14 mouse cellular contexts compared by ENCODE assay signal in genomic region chrX:101084192-101084591, GRCm38 (mm10). TPM values are rescaled to one million over a fixed set of nuclear protein-coding genes. Genes with fewer than 3 reads are reported as not detected.
DNase-seq lines count a peak whose midpoint lies in the region; ATAC-seq and TF ChIP-seq lines count a peak whose summit lies in the region.
"Had no signal": no experiment of that assay in that cellular context is flagged by ENCODE, and none has a peak within 500 bp of the region (broad histone marks: within the 10 kb centered on the region; RNA-seq: fewer than 3 reads in every experiment).

No protein-coding gene starts in this region.

- no peak overlapping the region for H3K4me3 ChIP-seq in hindbrain, embryonic 14.5 days (replicated peaks; ENCODE audit: low read length)
- H3K4me3 ChIP-seq in hindbrain, embryonic 10.5 days, result no peak overlapping the region
- H3K4me3 ChIP-seq in neural tube, embryonic 15.5 days (replicated peaks), result no peak overlapping the region
- peak overlapping the region; percentile 39 for H3K4me3 ChIP-seq in embryonic fibroblast, embryonic 13.5 days (ENCODE audit: insufficient read depth, low read length)

- H3K27ac ChIP-seq in hindbrain, embryonic 14.5 days, result no peak overlapping the region
- no peak overlapping the region for H3K27ac ChIP-seq in hindbrain, embryonic 10.5 days
- no peak overlapping the region for H3K27ac ChIP-seq in neural tube, embryonic 15.5 days (replicated peaks)
- H3K27ac ChIP-seq in embryonic fibroblast, embryonic 13.5 days (ENCODE audit: insufficient read depth, low read length), result no peak overlapping the region
- H3K27ac ChIP-seq: liver, embryonic 14.5 days had no signal

- no peak for ATAC-seq in hindbrain, embryonic 14.5 days (ENCODE audit: low FRiP score)
- no peak for ATAC-seq in neural tube, embryonic 15.5 days (ENCODE audit: low FRiP score)
- ATAC-seq: CD4-positive, CD25-positive, alpha-beta regulatory T cell, adult 4 months had no signal

- DNase-seq in hindbrain, embryonic 14.5 days (ENCODE audit: low spot score), result no peak
- no peak for DNase-seq in hindbrain, embryonic 10.5 days (ENCODE audit: low spot score)
- DNase-seq in neural tube, embryonic 10.5 days (ENCODE audit: extremely low spot score, low spot score), result no peak
- DNase-seq in urinary bladder, postnatal 10 days (ENCODE audit: low spot score), result no peak
- no peak for DNase-seq in adrenal gland, postnatal 14 days
- DNase-seq: cerebellum, adult 11-12 months; gastrocnemius, postnatal 14 days; lung, postnatal 14 days; thymus, postnatal 25 days had no signal

- H3K4me2 ChIP-seq in hindbrain, embryonic 14.5 days (replicated peaks), result peak overlapping the region; percentile 55; the same call in 1 of the 2 replicates
- peak overlapping the region; percentile 61; the same call in 1 of the 2 replicates for H3K4me2 ChIP-seq in neural tube, embryonic 15.5 days

- no peaks in the 10 kb centered on the region for H3K4me1 ChIP-seq in hindbrain, embryonic 14.5 days (replicated peaks; ENCODE audit: control insufficient read depth, insufficient read depth, low read length)
- H3K4me1 ChIP-seq in hindbrain, embryonic 10.5 days (replicated peaks), result peaks cover 5% of the 10 kb centered on the region; the same call in 1 of the 2 replicates
- no peaks in the 10 kb centered on the region for H3K4me1 ChIP-seq in neural tube, embryonic 15.5 days
- H3K4me1 ChIP-seq in embryonic fibroblast, embryonic 13.5 days (ENCODE audit: control insufficient read depth, insufficient read depth, low read length), result no peaks in the 10 kb centered on the region; the same call in 1 of the 2 replicates

- no peaks in the 10 kb centered on the region for H3K36me3 ChIP-seq in hindbrain, embryonic 14.5 days (replicated peaks; ENCODE audit: control insufficient read depth, insufficient read depth)
- no peaks in the 10 kb centered on the region for H3K36me3 ChIP-seq in hindbrain, embryonic 10.5 days
- no peaks in the 10 kb centered on the region for H3K36me3 ChIP-seq in neural tube, embryonic 15.5 days

- WGBS in hindbrain, embryonic 14.5 days, result 43% methylated on average over 2 of the region's 2 CpGs
- 53% methylated on average over 2 of the region's 2 CpGs for WGBS in hindbrain, embryonic 10.5 days
- WGBS in neural tube, embryonic 15.5 days, result 73% methylated on average over 2 of the region's 2 CpGs

- no peak overlapping the region for H3K9ac ChIP-seq in hindbrain, embryonic 14.5 days
- H3K9ac ChIP-seq in neural tube, embryonic 15.5 days (replicated peaks), result no peak overlapping the region
- H3K9ac ChIP-seq: liver, embryonic 14.5 days had no signal

- TF ChIP-seq CTCF in embryonic fibroblast, embryonic 13.5 days (IDR thresholded peaks at IDR 0.05; ENCODE audit: borderline replicate concordance, insufficient read depth, low read length), result no peak

- H3K9me3 ChIP-seq in hindbrain, embryonic 14.5 days (ENCODE audit: control insufficient read depth, low read length), result no peaks in the 10 kb centered on the region
- H3K9me3 ChIP-seq in hindbrain, embryonic 10.5 days, result no peaks in the 10 kb centered on the region
- H3K9me3 ChIP-seq in neural tube, embryonic 15.5 days (replicated peaks), result no peaks in the 10 kb centered on the region

- H3K27me3 ChIP-seq in hindbrain, embryonic 14.5 days (ENCODE audit: control insufficient read depth, insufficient read depth, low read length), result peaks cover 10% of the 10 kb centered on the region
- H3K27me3 ChIP-seq in hindbrain, embryonic 10.5 days (ENCODE audit: insufficient read depth, poor library complexity, severe bottlenecking), result peaks cover 39% of the 10 kb centered on the region
- peaks cover 7% of the 10 kb centered on the region; the same call in 1 of the 2 replicates for H3K27me3 ChIP-seq in neural tube, embryonic 15.5 days (replicated peaks)

- no peak for TF ChIP-seq POLR2A in embryonic fibroblast, embryonic 13.5 days (IDR thresholded peaks at IDR 0.05; ENCODE audit: low read depth, low read length)

RNA-seq across cellular contexts. Expression of gene Slc7a3, which starts 1.6 kb away (rescaled TPM):
- 3.8 and 6.7 TPM in 2 replicates for polyA plus RNA-seq in hindbrain, embryonic 14.5 days (2014; fragmentation: Nextera tagmentation; extraction: Ambion mirVana)
- polyA plus RNA-seq in hindbrain, embryonic 10.5 days (2016; fragmentation: Nextera tagmentation; extraction: Ambion mirVana), result 0.50 and 1.5 TPM in 2 replicates
- 5.0 and 5.6 TPM in 2 replicates for polyA plus RNA-seq in neural tube, embryonic 15.5 days (2015; fragmentation: Nextera tagmentation; extraction: Ambion mirVana)
- 27.7 and 49.1 TPM in 2 replicates for polyA plus RNA-seq in embryonic fibroblast, embryonic 13.5 days (2011; ENCODE audit: insufficient read length, low read depth, missing spikeins)
- total RNA-seq in adrenal gland, postnatal 14 days (2021), result 0.48 and 0.64 TPM in 2 replicates

RNA-seq across cellular contexts. Expression of gene Tex11, which starts 24.7 kb away (rescaled TPM):
- polyA plus RNA-seq in hindbrain, embryonic 14.5 days (2014; fragmentation: Nextera tagmentation; extraction: Ambion mirVana), result 0.17 TPM in 1 of 2 replicates, not detected in the other
- polyA plus RNA-seq in hindbrain, embryonic 10.5 days (2016; fragmentation: Nextera tagmentation; extraction: Ambion mirVana), result 0.04 TPM in 1 of 2 replicates, not detected in the other
- 0.04 TPM in 1 of 2 replicates, not detected in the other for polyA plus RNA-seq in neural tube, embryonic 15.5 days (2015; fragmentation: Nextera tagmentation; extraction: Ambion mirVana)
- polyA plus RNA-seq in embryonic fibroblast, embryonic 13.5 days (2011; ENCODE audit: insufficient read length, low read depth, missing spikeins), result not detected in 2 replicates
- not detected in 2 replicates for total RNA-seq in adrenal gland, postnatal 14 days (2021)
- total RNA-seq: gastrocnemius, postnatal 14 days had no signal
- polyA plus RNA-seq: CD4-positive, CD25-positive, alpha-beta regulatory T cell, adult 4 months; heart, embryonic 11.5 days had no signal
